Mouse (Mus musculus) midbrain, embryonic 11.5 days (tissue): ENCODE results near the gene Stip1. TPM values are rescaled to one million over a fixed set of nuclear protein-coding genes. Genes with fewer than 3 reads are reported as not detected.

Experiments used
- ATAC-seq: fragments of 200-750 bp; cut with Nextera tagmentation; 2 replicates; pipeline ENCODE4 v1.8.0; 2017; ENCODE audit warnings: moderate TSS enrichment, moderate library complexity; ENCODE audit not compliant: low FRiP score
- DNase-seq: peaks from one replicate; pipeline ENCODE4 v3.0.0; 2015; ENCODE audit warnings: low spot score; ENCODE audit errors: missing footprints
- H3K27ac ChIP-seq: fragments of 300-500 bp; sonication (generic); 2 replicates; pipeline ENCODE4 v1.5.1; 2014; ENCODE audit warnings: low read depth, low read length
- H3K27me3 ChIP-seq: fragments of 300-500 bp; sonication (generic); 2 replicates; pipeline ENCODE4 v1.6.1; 2014; ENCODE audit warnings: mild to moderate bottlenecking, low read length, moderate library complexity, mixed read lengths; ENCODE audit not compliant: control insufficient read depth, insufficient read depth
- H3K36me3 ChIP-seq: fragments of 300-500 bp; sonication (generic); 2 replicates; pipeline ENCODE4 v1.6.1; 2014; ENCODE audit warnings: mild to moderate bottlenecking, low read length, moderate library complexity, mixed read lengths; ENCODE audit not compliant: control insufficient read depth, insufficient read depth
- H3K4me1 ChIP-seq: fragments of 300-500 bp; sonication (generic); 2 replicates; pipeline ENCODE4 v1.6.1; 2014; ENCODE audit warnings: low read length; ENCODE audit not compliant: control insufficient read depth, insufficient read depth
- H3K4me2 ChIP-seq: fragments of 300-500 bp; sonication (generic); 2 replicates; pipeline ENCODE4 v1.6.1; 2014; ENCODE audit warnings: mild to moderate bottlenecking, moderate library complexity
- H3K4me3 ChIP-seq: fragments of 300-500 bp; sonication (generic); 2 replicates; pipeline ENCODE4 v1.5.1; 2014; ENCODE audit warnings: low read depth, low read length
- H3K9ac ChIP-seq: fragments of 300-500 bp; sonication (generic); 2 replicates; pipeline ENCODE4 v1.6.1; 2014; ENCODE audit warnings: low read length
- H3K9me3 ChIP-seq: fragments of 300-500 bp; sonication (generic); 2 replicates; pipeline ENCODE4 v1.6.1; 2016; ENCODE audit warnings: low read length; ENCODE audit not compliant: control insufficient read depth
- WGBS: fragments of 180-500 bp; shearing (Covaris S2); extraction: QIAGEN DNeasy Blood & Tissue Kit; methylation state at CpG from one replicate; pipeline ENCODE4 v1.1.7; 2014; 5-methylcytosine and 5-hydroxymethylcytosine counted together
- polyA plus RNA-seq: library from polyadenylated mRNA; unstranded; fragments of >200 nt; fragmentation: Nextera tagmentation; extraction: Ambion mirVana; gene quantifications from 2 replicates; pipeline ENCODE4 v1.2.1, GENCODE M21; 2014

Stip1 gene
- polyA plus RNA-seq, 1 experiment from 2014 or later, result 416 TPM

- ATAC-seq (no peak), DNase-seq (no peak)
- no peaks in the 10 kb centered on the region for H3K27me3 ChIP-seq
- no peak overlapping the region for H3K4me2 ChIP-seq
- no peak overlapping the region for H3K4me3 ChIP-seq
- H3K36me3 ChIP-seq, result peaks cover 2% of the 10 kb centered on the region; the same call in 1 of the 2 replicates
- H3K27ac ChIP-seq, result no peak overlapping the region
- H3K9ac ChIP-seq, result no peak overlapping the region
- 73% methylated on average over 5 of the region's 5 CpGs for WGBS
- peaks cover 27% of the 10 kb centered on the region for H3K4me1 ChIP-seq
- H3K9me3 ChIP-seq, result no peaks in the 10 kb centered on the region
Observed at GRCm38 (mm10) chr19:6983621-6984020, 56.1 kb downstream of the Stip1 start.

- H3K9me3 ChIP-seq, result no peaks in the 10 kb centered on the region
- H3K9ac ChIP-seq, result no peak overlapping the region
- no peak overlapping the region for H3K27ac ChIP-seq
- H3K4me1 ChIP-seq, result peaks cover 35% of the 10 kb centered on the region
- peaks cover 14% of the 10 kb centered on the region for H3K36me3 ChIP-seq
- 90% methylated on average over 4 of the region's 4 CpGs for WGBS
- no peaks in the 10 kb centered on the region for H3K27me3 ChIP-seq
- H3K4me2 ChIP-seq, result no peak overlapping the region
- no peak for DNase-seq
- ATAC-seq, result no peak
- no peak overlapping the region for H3K4me3 ChIP-seq
Observed at GRCm38 (mm10) chr19:6981465-6981864, 58.3 kb downstream of the Stip1 start.

GRCm38 (mm10) chr19:6980381-6981093 is 59.2 kb downstream of the Stip1 start, which contains the start of gene Fkbp2:
Gene Fkbp2, minus strand, starts transcription at chr19:6980501.
- DNase-seq (peak; percentile 99), ATAC-seq (peak; percentile 87)
- peak within 1 kb of the TSS; percentile 76 for H3K9ac ChIP-seq
- H3K4me3 ChIP-seq, result peak within 1 kb of the TSS; percentile 57
- H3K27ac ChIP-seq, result peak within 1 kb of the TSS; percentile 85
- no peaks in the 10 kb centered on the region for H3K9me3 ChIP-seq
- 2% methylated on average over 38 of the region's 38 CpGs for WGBS
- H3K36me3 ChIP-seq, result peaks cover 14% of the 10 kb centered on the region
- H3K27me3 ChIP-seq, result no peaks in the 10 kb centered on the region
- peaks cover 38% of the 10 kb centered on the region for H3K4me1 ChIP-seq
- peak within 1 kb of the TSS; percentile 71 for H3K4me2 ChIP-seq

GRCm38 (mm10) chr19:6979486-6980380 is 60.0 kb downstream of the Stip1 start:
- Histone ChIP-seq H3K4me1 (peaks cover 38% of the 10 kb centered on the region), H3K27me3 (no peaks in the 10 kb centered on the region), H3K4me3 (peak overlapping the region; percentile 57), H3K27ac (peak overlapping the region; percentile 85), H3K36me3 (peaks cover 14% of the 10 kb centered on the region), H3K9ac (peak overlapping the region; percentile 76), H3K9me3 (no peaks in the 10 kb centered on the region), H3K4me2 (peak overlapping the region; percentile 71)
- WGBS, result under 1% methylated on average over 59 of the region's 59 CpGs
- ATAC-seq (peak; percentile 89), DNase-seq (peak; percentile 100)

- Histone ChIP-seq H3K27ac (peak overlapping the region; percentile 64), H3K27me3 (no peaks in the 10 kb centered on the region), H3K4me3 (peak overlapping the region; percentile 57), H3K9me3 (no peaks in the 10 kb centered on the region), H3K4me2 (peak overlapping the region; percentile 71), H3K36me3 (peaks cover 14% of the 10 kb centered on the region), H3K9ac (peak overlapping the region; percentile 76), H3K4me1 (peaks cover 39% of the 10 kb centered on the region)
- DNase-seq, result no peak
- 13% methylated on average over 11 of the region's 11 CpGs for WGBS
- 0 out of 2 replicates have a peak, but pooled peaks have one; percentile 0 for ATAC-seq
Observed at GRCm38 (mm10) chr19:6979001-6979479, 60.7 kb downstream of the Stip1 start.

GRCm38 (mm10) chr19:6978639-6978974 is 61.2 kb downstream of the Stip1 start:
- Histone ChIP-seq H3K27ac (peak overlapping the region; percentile 64; the same call in 1 of the 2 replicates), H3K4me3 (peak overlapping the region; percentile 57), H3K36me3 (peaks cover 14% of the 10 kb centered on the region), H3K27me3 (no peaks in the 10 kb centered on the region), H3K4me2 (peak overlapping the region; percentile 71), H3K9ac (peak overlapping the region; percentile 76), H3K9me3 (no peaks in the 10 kb centered on the region), H3K4me1 (peaks cover 43% of the 10 kb centered on the region)
- DNase-seq (no peak), ATAC-seq (no peak)
- WGBS, result 52% methylated on average over 3 of the region's 3 CpGs

GRCm38 (mm10) chr19:6977759-6978638 is 61.8 kb downstream of the Stip1 start:
- 84% methylated on average over 13 of the region's 13 CpGs for WGBS
- Histone ChIP-seq H3K36me3 (peaks cover 14% of the 10 kb centered on the region), H3K9me3 (no peaks in the 10 kb centered on the region), H3K4me1 (peaks cover 43% of the 10 kb centered on the region), H3K27me3 (no peaks in the 10 kb centered on the region), H3K4me2 (peak overlapping the region; percentile 71; the same call in 1 of the 2 replicates), H3K9ac (peak overlapping the region; percentile 76), H3K27ac (peak overlapping the region; percentile 64; the same call in 1 of the 2 replicates), H3K4me3 (peak overlapping the region; percentile 57; the same call in 1 of the 2 replicates)
- peak; percentile 88 for DNase-seq
- ATAC-seq, result no peak
